Mouse (Mus musculus) forebrain, embryonic 15.5 days (tissue): ENCODE data around the gene 1700069L16Rik. TPM values are rescaled to one million over a fixed set of nuclear protein-coding genes. Genes with fewer than 3 reads are reported as not detected.

Experiments
- ATAC-seq: fragments of 200-750 bp; cut with Nextera tagmentation; replicated peaks from 2 replicates; pipeline ENCODE4 v1.8.0; 2017; ENCODE audit warnings: mild to moderate bottlenecking, moderate TSS enrichment, moderate library complexity
- H3K27ac ChIP-seq: fragments of 300-500 bp; sonication (generic); replicated peaks from 2 replicates; pipeline ENCODE4 v1.5.1; 2015; ENCODE audit warnings: mild to moderate bottlenecking, inconsistent platforms
- H3K27me3 ChIP-seq: fragments of 300-500 bp; sonication (generic); 2 replicates; pipeline ENCODE4 v1.6.1; 2015; ENCODE audit warnings: inconsistent platforms
- H3K36me3 ChIP-seq: fragments of 300-500 bp; sonication (generic); 2 replicates; pipeline ENCODE4 v1.6.1; 2015; ENCODE audit warnings: mild to moderate bottlenecking, inconsistent platforms
- H3K4me1 ChIP-seq: fragments of 300-500 bp; sonication (generic); 2 replicates; pipeline ENCODE4 v1.6.1; 2015; ENCODE audit warnings: inconsistent platforms
- H3K4me2 ChIP-seq: fragments of 300-500 bp; sonication (generic); replicated peaks from 2 replicates; pipeline ENCODE4 v1.6.1; 2015; ENCODE audit warnings: mild to moderate bottlenecking, inconsistent platforms
- H3K4me3 ChIP-seq: fragments of 300-500 bp; sonication (generic); 2 replicates; pipeline ENCODE4 v1.5.1; 2015; ENCODE audit warnings: mild to moderate bottlenecking, inconsistent platforms
- H3K9ac ChIP-seq: fragments of 300-500 bp; sonication (generic); replicated peaks from 2 replicates; pipeline ENCODE4 v1.6.1; 2015; ENCODE audit warnings: mild to moderate bottlenecking, inconsistent platforms
- H3K9me3 ChIP-seq: fragments of 300-500 bp; sonication (generic); 2 replicates; pipeline ENCODE4 v1.6.1; 2016; ENCODE audit warnings: inconsistent platforms
- WGBS: fragments of 180-500 bp; shearing (Covaris S2); methylation state at CpG from one replicate; pipeline ENCODE4 v1.1.7; 2015; ENCODE audit warnings: mixed read lengths; 5-methylcytosine and 5-hydroxymethylcytosine counted together
- polyA plus RNA-seq: library from polyadenylated mRNA; unstranded; fragments of >200 nt; fragmentation: Nextera tagmentation; extraction: Ambion mirVana; gene quantifications from 2 replicates; pipeline ENCODE4 v1.2.1, GENCODE M21; 2015

The 1700069L16Rik gene
- polyA plus RNA-seq, 1 experiment from 2014 or later = not detected

DNA sequence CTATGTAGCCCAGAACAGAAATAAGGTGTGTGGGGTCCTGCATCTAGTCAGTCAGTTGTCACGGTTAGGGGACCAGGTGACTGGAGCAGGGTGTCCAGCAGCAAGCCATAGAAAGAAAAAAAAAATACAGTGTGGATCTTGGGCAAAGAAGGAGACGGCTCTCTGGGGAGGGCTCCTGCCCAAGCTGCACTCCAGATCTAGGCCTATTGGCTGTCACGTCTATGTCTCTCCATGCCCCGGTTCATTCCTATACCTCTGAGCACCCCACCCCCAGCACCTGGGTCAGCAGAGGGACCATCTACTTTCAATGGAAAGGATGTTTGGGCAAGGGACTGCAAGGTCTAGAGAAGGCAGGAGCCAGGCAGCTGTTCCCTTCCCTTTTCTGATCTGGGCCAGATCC lies 45.1 kb downstream of the 1700069L16Rik start:
- no peak for ATAC-seq
- Histone ChIP-seq H3K9me3 (no peaks in the 10 kb centered on the region), H3K27ac (no peak overlapping the region), H3K36me3 (no peaks in the 10 kb centered on the region), H3K4me1 (no peaks in the 10 kb centered on the region), H3K9ac (no peak overlapping the region), H3K27me3 (no peaks in the 10 kb centered on the region), H3K4me3 (no peak overlapping the region), H3K4me2 (no peak overlapping the region)
- 90% methylated on average over 4 of the region's 4 CpGs for WGBS

- H3K27ac ChIP-seq = no peak overlapping the region
Measured at GRCm38 (mm10) chr5:113678743-113679452, 45.7 kb downstream of the 1700069L16Rik start.

DNA sequence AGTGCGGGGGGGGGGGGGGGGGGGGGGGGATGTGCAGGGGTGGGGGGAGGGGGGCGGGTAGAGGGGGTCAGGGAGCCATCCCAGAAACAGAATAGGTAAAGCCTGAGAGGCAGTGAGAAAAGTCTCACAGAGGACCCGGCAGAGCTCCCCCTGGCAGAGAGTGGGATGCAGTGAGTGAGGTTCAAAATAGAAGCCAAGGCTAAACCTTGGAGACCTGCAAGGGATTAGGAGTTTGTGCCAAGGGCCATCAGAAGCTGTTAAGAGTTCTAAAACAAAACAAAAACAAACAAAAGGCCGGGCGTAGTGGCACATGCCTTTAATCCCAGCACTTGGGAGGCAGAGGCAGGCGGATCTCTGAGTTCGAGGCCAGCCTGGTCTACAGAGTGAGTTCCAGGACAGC lies 47.0 kb downstream of the 1700069L16Rik start:
- Histone ChIP-seq H3K27ac (no peak overlapping the region), H3K4me1 (no peaks in the 10 kb centered on the region), H3K9ac (no peak overlapping the region), H3K4me3 (no peak overlapping the region), H3K4me2 (no peak overlapping the region), H3K36me3 (no peaks in the 10 kb centered on the region), H3K27me3 (no peaks in the 10 kb centered on the region), H3K9me3 (no peaks in the 10 kb centered on the region)
- WGBS = 91% methylated on average over 5 of the region's 7 CpGs
- ATAC-seq = no peak

More at GRCm38 (mm10) chr5:113678743-113679452, 45.7 kb downstream of the 1700069L16Rik start:
- no peaks in the 10 kb centered on the region for H3K27me3 ChIP-seq
- H3K4me3 ChIP-seq = no peak overlapping the region
- H3K9ac ChIP-seq = no peak overlapping the region
- H3K4me1 ChIP-seq = no peaks in the 10 kb centered on the region
- H3K9me3 ChIP-seq = no peaks in the 10 kb centered on the region
- 70% methylated on average over 10 of the region's 10 CpGs for WGBS
- no peak overlapping the region for H3K4me2 ChIP-seq
- H3K36me3 ChIP-seq = no peaks in the 10 kb centered on the region
- no peak for ATAC-seq

GRCm38 (mm10) chr5:113674851-113675250 lies 49.7 kb downstream of the 1700069L16Rik start:
- no peaks in the 10 kb centered on the region for H3K4me1 ChIP-seq
- no peaks in the 10 kb centered on the region for H3K9me3 ChIP-seq
- no peaks in the 10 kb centered on the region for H3K27me3 ChIP-seq
- H3K9ac ChIP-seq = no peak overlapping the region
- no peak overlapping the region for H3K4me3 ChIP-seq
- no peak overlapping the region for H3K27ac ChIP-seq
- no peak for ATAC-seq
- H3K4me2 ChIP-seq = no peak overlapping the region
- H3K36me3 ChIP-seq = no peaks in the 10 kb centered on the region
- WGBS = 74% methylated on average over 7 of the region's 7 CpGs

DNA sequence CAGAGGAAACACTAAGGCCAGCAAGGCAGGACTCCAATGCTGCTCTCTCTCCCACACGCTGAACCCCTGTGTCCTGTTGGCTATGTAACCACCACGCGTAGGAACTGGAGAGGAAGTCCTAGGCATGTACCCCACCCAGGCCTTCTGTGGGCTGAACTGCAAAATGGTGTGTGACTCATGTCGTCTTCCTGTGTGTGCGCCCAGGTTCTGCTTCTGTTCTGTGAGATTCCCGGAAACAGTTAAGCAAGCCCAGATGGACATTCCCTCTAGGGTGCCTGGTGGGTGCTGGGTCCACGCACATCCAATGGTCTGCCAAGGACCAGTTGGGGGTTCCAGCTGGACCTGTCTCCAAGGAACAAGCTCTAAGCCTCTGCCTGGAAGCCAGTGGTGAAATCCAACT lies 52.1 kb downstream of the 1700069L16Rik start:
- Histone ChIP-seq H3K4me2 (no peak overlapping the region), H3K9me3 (no peaks in the 10 kb centered on the region), H3K27ac (no peak overlapping the region), H3K36me3 (no peaks in the 10 kb centered on the region), H3K9ac (no peak overlapping the region), H3K4me3 (no peak overlapping the region), H3K4me1 (no peaks in the 10 kb centered on the region), H3K27me3 (no peaks in the 10 kb centered on the region)
- ATAC-seq = no peak
- WGBS = 87% methylated on average over 7 of the region's 7 CpGs

GRCm38 (mm10) chr5:113670597-113670996 lies 54.0 kb downstream of the 1700069L16Rik start:
- 83% methylated on average over 6 of the region's 6 CpGs for WGBS
- Histone ChIP-seq H3K27me3 (no peaks in the 10 kb centered on the region), H3K9me3 (no peaks in the 10 kb centered on the region), H3K9ac (no peak overlapping the region), H3K4me1 (no peaks in the 10 kb centered on the region), H3K27ac (no peak overlapping the region), H3K36me3 (no peaks in the 10 kb centered on the region), H3K4me2 (no peak overlapping the region), H3K4me3 (no peak overlapping the region)
- ATAC-seq = no peak

GRCm38 (mm10) chr5:113670110-113670509 lies 54.5 kb downstream of the 1700069L16Rik start:
- no peaks in the 10 kb centered on the region for H3K27me3 ChIP-seq
- WGBS = 54% methylated on average over 3 of the region's 3 CpGs
- no peak overlapping the region for H3K27ac ChIP-seq
- H3K9ac ChIP-seq = no peak overlapping the region
- H3K4me1 ChIP-seq = no peaks in the 10 kb centered on the region
- no peak overlapping the region for H3K4me3 ChIP-seq
- H3K36me3 ChIP-seq = no peaks in the 10 kb centered on the region
- no peak overlapping the region for H3K4me2 ChIP-seq
- H3K9me3 ChIP-seq = no peaks in the 10 kb centered on the region
- ATAC-seq = no peak

- Histone ChIP-seq H3K36me3 (no peaks in the 10 kb centered on the region), H3K9me3 (no peaks in the 10 kb centered on the region), H3K27ac (no peak overlapping the region), H3K27me3 (no peaks in the 10 kb centered on the region), H3K4me2 (no peak overlapping the region), H3K4me3 (no peak overlapping the region), H3K4me1 (no peaks in the 10 kb centered on the region), H3K9ac (no peak overlapping the region)
- 84% methylated on average over 12 of the region's 12 CpGs for WGBS
- no peak for ATAC-seq
Measured at GRCm38 (mm10) chr5:113664629-113665195, 59.9 kb downstream of the 1700069L16Rik start.

- H3K4me3 ChIP-seq = no peak overlapping the region
- no peak overlapping the region for H3K4me2 ChIP-seq
- no peak for ATAC-seq
- 91% methylated on average over 6 of the region's 6 CpGs for WGBS
- no peak overlapping the region for H3K9ac ChIP-seq
- H3K27ac ChIP-seq = no peak overlapping the region
- no peaks in the 10 kb centered on the region for H3K36me3 ChIP-seq
- H3K27me3 ChIP-seq = no peaks in the 10 kb centered on the region
- no peaks in the 10 kb centered on the region for H3K9me3 ChIP-seq
- no peaks in the 10 kb centered on the region for H3K4me1 ChIP-seq
Measured at GRCm38 (mm10) chr5:113664127-113664526, 60.4 kb downstream of the 1700069L16Rik start.

DNA sequence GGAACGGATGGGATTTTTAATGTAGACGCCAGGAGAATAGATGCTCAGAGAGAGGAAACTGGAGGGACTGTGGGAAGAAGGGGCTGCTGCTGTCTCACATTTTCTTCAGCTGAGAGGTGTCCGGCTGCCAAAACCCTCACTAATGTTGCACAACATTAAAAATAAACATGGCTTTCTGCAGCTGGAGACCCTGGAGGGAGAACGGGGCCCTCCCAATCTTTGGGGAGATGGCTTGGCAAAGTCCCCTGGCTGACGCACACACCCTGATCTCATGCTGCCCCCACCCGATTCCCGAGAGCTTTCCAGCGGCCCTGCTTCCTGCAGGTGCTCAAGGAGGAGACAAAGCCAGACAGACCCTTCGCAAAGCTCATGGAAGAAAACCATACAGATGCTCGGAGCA lies 63.7 kb downstream of the 1700069L16Rik start:
- Histone ChIP-seq H3K4me3 (no peak overlapping the region), H3K36me3 (no peaks in the 10 kb centered on the region), H3K27me3 (no peaks in the 10 kb centered on the region), H3K27ac (no peak overlapping the region), H3K9me3 (no peaks in the 10 kb centered on the region), H3K4me1 (no peaks in the 10 kb centered on the region), H3K4me2 (no peak overlapping the region), H3K9ac (no peak overlapping the region)
- ATAC-seq = no peak
- 79% methylated on average over 10 of the region's 10 CpGs for WGBS

DNA sequence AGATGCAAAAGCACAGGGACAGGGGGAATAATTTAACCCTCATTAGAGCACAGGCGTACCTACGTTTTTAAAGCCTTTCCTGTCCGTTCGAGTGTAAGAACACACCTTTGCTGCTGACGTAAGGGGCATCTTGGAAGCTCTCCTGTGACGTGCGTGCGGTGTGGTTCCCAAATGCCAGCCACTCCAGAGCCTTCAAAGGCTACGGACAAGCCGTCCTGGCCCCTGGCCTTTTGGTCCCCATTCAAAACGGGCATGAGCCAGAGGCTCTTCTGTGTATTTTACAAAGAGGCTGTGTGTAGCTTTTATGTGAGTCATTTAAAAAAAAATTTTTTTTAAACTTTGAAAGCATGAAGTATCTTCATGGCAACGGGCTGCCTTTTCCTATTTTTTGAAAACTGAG lies 69.8 kb downstream of the 1700069L16Rik start:
- Histone ChIP-seq H3K4me3 (no peak overlapping the region), H3K36me3 (no peaks in the 10 kb centered on the region), H3K9ac (no peak overlapping the region), H3K27ac (no peak overlapping the region), H3K4me1 (0 out of 2 replicates have a peak, but pooled peaks cover 5% of the 10 kb centered on the region), H3K27me3 (no peaks in the 10 kb centered on the region), H3K4me2 (no peak overlapping the region), H3K9me3 (no peaks in the 10 kb centered on the region)
- no peak for ATAC-seq
- 74% methylated on average over 12 of the region's 12 CpGs for WGBS

- Histone ChIP-seq H3K27ac (no peak overlapping the region), H3K27me3 (no peaks in the 10 kb centered on the region), H3K9me3 (no peaks in the 10 kb centered on the region), H3K36me3 (no peaks in the 10 kb centered on the region), H3K4me3 (no peak overlapping the region), H3K4me2 (no peak overlapping the region), H3K9ac (no peak overlapping the region), H3K4me1 (0 out of 2 replicates have a peak, but pooled peaks cover 5% of the 10 kb centered on the region)
- no peak for ATAC-seq
- 82% methylated on average over 11 of the region's 11 CpGs for WGBS
Measured at GRCm38 (mm10) chr5:113654206-113654605, 70.4 kb downstream of the 1700069L16Rik start.

DNA sequence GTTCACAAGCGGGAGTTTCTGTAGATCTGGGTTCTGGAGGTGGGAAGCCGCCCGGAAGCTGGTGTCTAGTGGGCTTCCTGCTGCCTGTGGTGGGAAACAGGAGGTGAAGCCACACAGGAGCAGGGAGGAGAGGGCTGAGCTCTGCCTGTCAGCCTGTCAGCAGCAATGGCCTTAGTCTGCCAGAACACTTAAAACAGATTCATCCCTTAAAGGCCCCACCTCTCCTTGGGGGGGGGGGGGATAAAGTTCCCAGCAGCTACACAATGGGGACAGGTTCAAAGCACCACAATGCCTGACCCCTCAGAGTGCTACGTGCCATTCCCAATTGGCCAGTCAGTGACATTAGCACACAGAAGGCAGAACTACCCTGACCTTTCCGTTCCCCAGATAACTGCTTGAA lies 72.4 kb downstream of the 1700069L16Rik start:
- Histone ChIP-seq H3K27ac (no peak overlapping the region), H3K4me2 (no peak overlapping the region), H3K27me3 (no peaks in the 10 kb centered on the region), H3K36me3 (no peaks in the 10 kb centered on the region), H3K4me1 (0 out of 2 replicates have a peak, but pooled peaks cover 5% of the 10 kb centered on the region), H3K4me3 (no peak overlapping the region), H3K9me3 (no peaks in the 10 kb centered on the region), H3K9ac (no peak overlapping the region)
- WGBS = 40% methylated on average over 5 of the region's 5 CpGs
- ATAC-seq = no peak
